Comparison of ENCODE assay signal across 21 mouse cellular contexts in genomic region chr13:19717201-19717600, GRCm38 (mm10). TPM values are rescaled to one million over a fixed set of nuclear protein-coding genes. Genes with fewer than 3 reads are reported as not detected.
"Had no signal": no experiment of that assay in that cellular context is flagged by ENCODE, and none has a peak within 500 bp of the region (broad histone marks: within the 10 kb centered on the region; RNA-seq: fewer than 3 reads in every experiment).

No protein-coding gene starts in this region.

- H3K9ac ChIP-seq: limb, embryonic 13.5 days; liver, embryonic 14.5 days; midbrain, embryonic 12.5 days; neural tube, embryonic 15.5 days had no signal

- H3K27me3 ChIP-seq: midbrain, embryonic 12.5 days; neural tube, embryonic 15.5 days had no signal

- H3K4me1 ChIP-seq: limb, embryonic 13.5 days; midbrain, embryonic 12.5 days; neural tube, embryonic 15.5 days had no signal

- DNase-seq: kidney, postnatal 10 days; kidney, postnatal 4 days; left cerebral cortex, postnatal 4 days; lung, adult 18-20 months; lung, postnatal 4 days; right cerebral cortex, adult 18-20 months; right cerebral cortex, postnatal 25 days; thymus, postnatal 36 days had no signal

- H3K4me3 ChIP-seq: layer of hippocampus, adult 2 months; limb, embryonic 13.5 days; midbrain, embryonic 12.5 days; myocyte; neural tube, embryonic 15.5 days had no signal

- H3K9me3 ChIP-seq: limb, embryonic 13.5 days; midbrain, embryonic 12.5 days; neural tube, embryonic 15.5 days had no signal

- H3K27ac ChIP-seq: layer of hippocampus, adult 2 months; limb, embryonic 13.5 days; liver, embryonic 14.5 days; midbrain, embryonic 12.5 days; neural tube, embryonic 15.5 days had no signal

- ATAC-seq: lung, postnatal 0 days had no signal

- H3K36me3 ChIP-seq: limb, embryonic 13.5 days; midbrain, embryonic 12.5 days; neural tube, embryonic 15.5 days had no signal

- H3K4me2 ChIP-seq: limb, embryonic 13.5 days; midbrain, embryonic 12.5 days; neural tube, embryonic 15.5 days had no signal

RNA-seq across cellular contexts. Expression of gene Nme8, which starts 19.6 kb away (rescaled TPM):
- polyA plus RNA-seq: kidney, embryonic 14.5 days; limb, embryonic 13.5 days; liver, adult 2 months; liver, embryonic 14.5 days; midbrain, embryonic 12.5 days; myocyte; neural tube, embryonic 11.5 days; neural tube, embryonic 15.5 days; small intestine, adult 2 months; stomach, embryonic 16.5 days; thymus, postnatal 0 days had no signal
